Mouse (Mus musculus) 416B (cell line): ENCODE measurements at regions not wholly inside any gene's neighbourhood (a gene's known extent, or its start where the extent isn't known, plus 50 kb on each side); places are given as distances from the start of the nearest gene placed in this dataset.

Experiments used
- DNase-seq: peaks from one replicate; pipeline ENCODE4 v3.0.0; 2011; ENCODE audit warnings: low read depth

DNA sequence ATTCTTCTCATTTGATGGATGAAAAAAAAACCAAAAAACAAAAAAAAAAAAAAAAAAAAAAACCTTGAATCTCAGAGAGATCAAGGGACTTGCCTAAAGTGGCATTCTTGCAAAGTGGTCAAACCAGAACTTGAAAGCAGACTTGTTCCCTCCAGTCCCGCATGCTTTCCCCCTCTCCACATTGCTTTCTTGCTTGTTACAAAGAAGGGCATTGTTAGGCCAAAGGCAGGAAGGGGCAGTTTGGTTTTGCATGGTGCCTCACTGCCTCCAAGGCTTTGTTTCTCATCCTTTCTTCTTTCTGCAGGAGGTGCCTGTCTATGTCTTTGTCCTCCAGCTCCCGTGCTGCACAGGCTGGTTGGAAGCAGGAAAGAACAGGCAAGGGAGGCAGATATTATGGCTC, 356.2 kb upstream of the Tenm4 start:
- DNase-seq = no peak

DNA sequence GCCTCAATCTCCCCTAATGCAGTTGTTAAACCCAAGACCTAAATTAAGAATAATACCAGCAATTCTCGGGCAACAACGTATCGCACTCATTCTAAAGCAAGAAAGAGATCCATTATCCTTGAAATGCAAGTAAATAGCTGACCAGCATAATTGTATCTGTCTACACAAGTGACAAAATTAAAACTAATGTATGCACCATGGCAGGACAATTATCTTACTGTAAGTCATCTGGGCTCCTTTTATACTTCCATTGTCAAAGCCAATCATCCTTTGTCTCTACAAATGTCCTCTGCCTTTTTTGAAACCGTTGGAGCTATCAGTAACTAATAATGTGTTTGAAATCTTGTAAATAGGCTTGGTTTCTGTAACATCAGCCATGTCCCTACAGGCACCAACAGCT, 347.5 kb upstream of the Tenm4 start:
- no peak for DNase-seq

DNA sequence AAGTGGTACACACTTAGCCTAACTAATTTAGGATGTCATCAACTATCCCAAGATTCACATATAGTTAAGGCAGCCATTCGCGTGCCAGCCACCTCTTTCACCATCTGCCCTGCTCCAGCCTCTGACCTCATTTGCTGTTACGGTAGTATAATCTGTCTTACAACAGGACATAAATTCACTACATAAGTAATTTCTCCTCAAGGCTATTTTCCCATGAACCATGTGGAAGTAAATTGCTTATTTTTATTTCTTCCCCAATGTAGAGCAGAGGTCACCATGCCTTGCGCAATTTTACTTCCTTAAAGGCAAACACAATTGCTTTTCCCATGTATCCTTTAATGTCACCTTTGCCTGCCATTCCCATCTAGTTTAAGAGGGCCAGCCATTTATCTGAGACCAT, 341.2 kb upstream of the Tenm4 start:
- DNase-seq = no peak

DNA sequence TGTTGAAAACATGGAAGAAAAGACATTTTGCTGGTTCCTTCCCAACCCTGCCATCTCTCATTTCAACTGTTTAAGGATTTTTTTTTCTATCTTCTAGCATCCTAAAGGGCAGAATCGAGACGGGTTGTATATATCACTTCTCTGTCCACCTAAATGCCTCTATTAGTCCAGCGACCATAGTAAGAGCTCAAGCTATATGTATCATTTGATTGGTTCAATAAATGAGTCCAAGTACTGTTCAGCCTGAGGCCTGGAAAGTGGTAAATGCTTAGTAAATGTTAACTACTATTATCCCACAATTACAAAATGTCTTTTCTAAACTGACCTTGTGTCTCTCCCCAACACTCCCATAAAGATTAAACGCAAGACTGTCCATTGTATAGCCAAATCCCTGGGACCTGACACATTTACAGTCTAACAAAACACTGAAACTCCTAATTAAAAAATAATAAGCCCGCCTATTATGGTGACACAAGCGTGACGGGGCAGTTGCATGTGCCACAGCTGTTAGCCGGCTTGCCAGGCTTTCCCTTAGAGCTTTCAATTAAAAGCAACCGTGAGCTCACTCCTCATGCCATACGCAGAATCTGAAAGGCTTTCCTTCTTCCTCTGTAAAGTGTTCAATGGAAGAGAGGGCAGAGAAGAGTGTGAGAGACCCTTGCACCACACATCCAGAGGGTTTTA, 336.7 kb upstream of the Tenm4 start:
- DNase-seq = no peak

DNA sequence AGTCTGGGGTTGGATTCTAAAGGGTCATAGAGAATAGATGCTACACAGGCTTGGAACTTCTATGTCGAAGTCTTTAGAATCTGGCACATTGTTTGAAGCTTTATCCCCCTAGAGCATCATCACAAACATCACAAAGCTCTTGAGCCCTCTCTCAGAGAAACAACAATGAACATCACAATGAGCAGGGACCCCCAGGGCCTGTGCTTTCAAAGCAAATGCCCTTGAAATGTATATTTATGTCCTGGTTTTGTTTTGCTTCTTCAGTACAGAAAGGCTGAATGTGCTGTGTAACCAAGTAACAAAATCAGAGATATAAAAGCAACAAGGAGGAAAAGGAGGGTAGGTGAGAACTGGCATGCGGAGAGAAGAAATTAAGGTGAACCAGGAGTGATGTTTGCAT, 330.6 kb upstream of the Tenm4 start:
- no peak for DNase-seq

DNA sequence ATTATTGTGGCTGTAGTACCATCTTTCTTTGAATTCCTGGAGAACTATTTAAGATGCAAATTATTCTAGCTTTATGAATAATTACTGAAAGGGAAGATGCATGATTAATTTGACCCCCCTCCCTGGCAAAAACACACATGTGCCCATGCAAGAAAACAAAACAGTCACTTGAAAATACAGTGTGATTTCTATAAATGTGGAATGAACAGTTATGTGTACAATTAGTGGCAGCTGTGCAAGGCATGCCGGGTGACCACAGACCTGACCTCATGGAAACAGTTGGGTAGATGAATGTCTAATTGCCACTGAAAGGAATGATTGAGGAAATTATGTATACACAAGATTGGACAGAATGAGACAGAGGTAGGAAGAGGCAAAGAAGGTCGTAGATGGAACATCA, 321.2 kb upstream of the Tenm4 start:
- DNase-seq = no peak

DNA sequence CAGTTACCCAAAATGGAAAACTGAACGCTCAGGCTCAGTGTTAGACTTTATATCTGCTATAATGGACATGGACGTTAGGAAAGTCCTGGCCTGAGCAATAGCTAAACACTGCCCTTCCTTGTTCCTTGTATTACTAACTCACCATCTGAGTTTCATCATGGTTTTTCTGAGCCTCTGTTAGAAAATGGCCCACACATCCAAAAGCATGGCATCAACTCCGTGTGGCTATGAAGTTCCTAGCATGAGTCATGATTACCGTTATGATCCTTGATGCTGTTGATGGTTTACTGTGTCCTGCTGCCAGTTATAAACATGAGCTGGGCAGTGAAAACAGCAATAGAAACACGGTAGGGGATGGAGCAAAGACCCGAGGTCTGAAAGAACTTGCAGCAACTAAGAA, 318.4 kb upstream of the Tenm4 start:
- no peak for DNase-seq

DNA sequence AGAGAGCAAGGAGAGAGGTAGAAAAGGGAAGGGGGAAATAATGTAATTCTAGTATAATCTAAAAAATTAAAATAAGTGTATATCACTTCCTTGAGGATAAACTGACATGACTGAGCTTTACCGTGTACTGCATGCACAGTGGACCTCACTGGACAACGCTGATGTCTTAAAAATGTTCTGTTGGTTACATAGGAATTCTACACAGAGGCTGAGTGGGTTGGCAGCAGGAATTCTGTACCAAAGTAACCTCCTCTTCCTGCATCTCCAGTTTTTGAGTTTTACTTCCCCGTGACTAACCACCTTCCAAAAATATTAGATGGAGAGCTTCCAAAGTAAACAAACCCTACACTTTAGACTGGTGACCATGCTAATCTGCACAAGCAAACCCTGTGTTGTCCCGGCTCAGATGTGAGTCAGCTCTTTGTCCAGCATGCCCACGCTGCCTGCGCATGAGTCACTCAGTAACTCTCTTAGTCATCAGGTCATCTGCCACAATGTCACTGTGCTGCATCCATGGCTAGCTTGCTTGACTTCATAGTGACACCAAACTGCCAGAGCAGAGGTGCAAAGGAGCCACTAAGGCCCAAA, 317.7 kb upstream of the Tenm4 start:
- peak; percentile 40 for DNase-seq

DNA sequence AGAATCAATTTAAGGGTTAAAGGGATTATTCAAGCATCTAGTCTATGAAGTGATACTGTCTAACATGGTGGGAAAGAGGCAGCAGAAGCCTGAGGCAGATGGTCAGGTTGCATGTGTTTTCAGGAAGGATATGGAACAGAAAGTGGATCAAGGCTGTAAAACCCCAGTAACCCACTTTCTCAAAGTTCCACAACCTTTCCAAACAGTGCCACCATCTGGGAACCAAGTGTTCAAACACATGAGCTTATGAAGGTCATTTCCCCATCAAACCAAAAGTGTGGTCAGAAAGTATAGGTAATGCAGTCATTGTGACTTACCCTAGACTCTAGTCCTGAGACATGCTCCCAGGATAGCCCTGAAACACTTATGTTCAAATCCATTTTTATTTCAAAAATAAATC, 312.8 kb upstream of the Tenm4 start:
- no peak for DNase-seq

DNA sequence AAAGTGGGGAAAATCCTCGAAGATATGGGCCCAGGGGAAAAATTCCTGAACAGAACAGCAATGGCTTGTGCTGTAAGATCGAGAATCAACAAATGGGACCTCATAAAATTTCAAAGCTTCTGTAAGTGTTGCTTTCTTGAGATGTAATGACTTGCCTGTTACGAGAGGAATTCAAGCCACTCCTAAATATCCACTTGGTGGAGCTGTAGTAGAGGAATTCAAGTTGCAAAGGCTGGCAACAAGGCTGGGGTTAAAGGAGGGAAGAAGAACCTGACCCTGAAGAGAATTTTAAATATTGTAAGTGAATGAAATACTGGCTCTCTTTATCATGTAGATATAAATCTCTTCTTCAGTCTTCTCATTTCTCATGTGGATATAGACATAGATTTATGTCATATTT, 306.8 kb upstream of the Tenm4 start:
- DNase-seq = no peak

DNA sequence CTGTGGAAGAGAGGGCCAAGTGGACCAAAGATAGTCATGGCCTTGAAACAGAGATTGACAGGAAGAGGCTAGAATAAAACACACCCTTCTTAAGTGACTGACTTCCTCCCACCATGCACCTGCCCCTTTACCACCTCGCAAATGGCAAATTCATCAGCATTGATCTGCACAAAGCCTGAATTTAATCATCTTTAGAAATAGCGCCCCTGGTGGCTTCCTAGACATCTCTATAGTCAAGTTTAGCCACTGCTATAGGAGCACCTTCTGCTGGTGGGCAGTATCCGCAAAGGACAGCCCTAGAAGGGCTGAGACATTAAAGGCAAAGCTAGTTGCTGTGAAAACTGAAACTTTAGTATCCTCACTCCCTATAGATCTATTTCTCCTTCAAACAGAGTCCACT, 305.8 kb upstream of the Tenm4 start:
- DNase-seq = no peak

DNA sequence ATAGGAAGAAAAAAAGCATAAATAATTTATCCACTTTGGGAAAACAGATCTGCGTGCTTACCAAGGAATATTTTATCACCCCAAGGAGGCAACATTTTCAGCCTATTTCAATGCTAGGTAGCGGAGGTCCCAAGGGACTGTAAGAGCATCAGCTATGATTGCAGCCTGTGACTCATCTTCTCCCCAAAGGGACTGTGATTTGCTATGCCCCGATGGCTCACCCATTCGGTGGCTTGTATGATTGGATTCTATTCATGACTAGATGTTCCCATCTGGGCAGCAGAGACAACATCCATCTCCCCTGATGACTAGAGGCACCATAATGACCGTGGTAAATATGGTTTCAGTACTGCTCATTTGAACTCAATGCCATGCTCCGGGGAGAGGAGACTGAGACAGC, 302.3 kb upstream of the Tenm4 start:
- DNase-seq = no peak

DNA sequence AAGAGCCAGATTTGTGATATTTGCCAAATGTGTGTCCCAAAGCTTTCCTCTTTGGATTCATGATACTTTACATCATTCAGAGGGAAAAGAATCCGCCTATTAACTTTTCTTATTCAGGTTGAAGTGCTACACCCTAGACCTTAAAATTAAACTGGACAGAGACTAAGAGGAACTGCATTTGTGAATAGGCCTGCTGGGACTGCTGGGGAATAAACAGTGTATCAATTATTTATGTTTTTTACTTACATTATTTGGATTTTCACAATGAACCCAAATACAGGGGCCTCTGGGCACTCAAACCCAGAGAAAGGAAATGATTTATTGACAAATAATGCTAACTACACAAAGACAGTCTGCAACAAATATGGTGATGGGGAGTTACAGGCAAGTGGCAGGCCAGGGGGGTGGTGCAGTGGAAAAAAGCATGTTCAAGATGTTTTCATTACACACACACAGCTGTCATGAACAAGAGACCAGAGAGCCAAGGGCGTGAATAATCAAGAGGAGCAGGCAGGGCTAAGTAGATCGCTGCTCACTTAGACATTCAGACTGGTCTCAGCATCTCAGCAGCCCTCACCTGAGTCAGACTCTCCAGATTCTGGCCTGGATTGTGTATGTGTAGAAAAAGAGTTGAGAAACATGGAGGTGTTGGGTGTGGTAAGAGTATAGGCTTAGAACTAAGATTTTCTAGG, 290.3 kb upstream of the Tenm4 start:
- DNase-seq = no peak

DNA sequence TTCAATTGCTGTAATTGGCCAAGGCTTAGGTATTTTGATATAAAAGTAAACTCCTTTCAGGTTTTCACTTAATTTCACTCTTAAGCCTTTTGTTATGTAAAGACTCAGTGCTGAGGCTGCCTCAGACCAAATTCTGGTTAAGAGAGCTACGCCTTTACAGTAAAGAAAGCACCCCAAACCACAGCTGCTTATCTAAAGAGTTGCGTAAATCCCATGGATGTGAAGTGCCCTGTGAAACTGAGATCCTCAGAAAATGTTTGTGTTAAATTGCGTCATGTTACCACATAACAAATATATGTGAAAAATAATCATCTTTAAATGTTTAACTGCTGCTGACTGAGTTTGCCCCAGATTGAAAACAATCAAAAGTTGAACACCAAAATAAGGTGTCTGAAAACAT, 269.5 kb upstream of the Tenm4 start:
- DNase-seq = no peak

DNA sequence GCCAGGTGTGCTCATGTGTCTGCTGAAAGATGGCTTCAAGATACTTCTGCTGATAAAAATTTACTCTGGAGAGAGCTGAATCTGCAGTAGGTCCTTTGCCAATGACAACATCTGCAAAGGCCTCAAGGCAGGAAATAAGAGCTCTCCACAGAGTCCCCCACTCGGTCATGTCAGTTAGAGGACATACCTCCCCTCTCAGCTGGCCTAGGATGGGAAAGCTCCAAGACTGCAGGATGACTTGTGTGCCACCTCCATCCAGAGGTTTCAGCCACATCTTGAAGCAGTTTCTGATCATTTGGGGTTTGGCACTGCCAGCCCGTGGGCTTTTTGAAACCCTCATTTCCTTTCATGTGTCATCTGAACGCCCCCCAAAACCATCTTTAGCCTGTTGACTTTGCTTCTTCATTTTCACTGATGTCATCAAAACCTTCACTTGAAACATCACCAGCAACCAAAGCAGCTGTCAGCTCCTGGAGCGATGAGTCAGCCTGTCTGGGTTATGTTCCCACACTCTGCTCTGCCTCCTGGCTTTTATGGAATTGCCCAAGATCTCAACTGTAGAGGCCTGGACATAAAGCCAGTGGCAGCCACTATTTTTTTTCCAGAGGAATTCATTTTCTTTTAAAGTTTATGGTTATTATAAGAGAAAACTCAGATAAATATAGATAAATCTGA, 256.5 kb upstream of the Tenm4 start:
- no peak for DNase-seq

DNA sequence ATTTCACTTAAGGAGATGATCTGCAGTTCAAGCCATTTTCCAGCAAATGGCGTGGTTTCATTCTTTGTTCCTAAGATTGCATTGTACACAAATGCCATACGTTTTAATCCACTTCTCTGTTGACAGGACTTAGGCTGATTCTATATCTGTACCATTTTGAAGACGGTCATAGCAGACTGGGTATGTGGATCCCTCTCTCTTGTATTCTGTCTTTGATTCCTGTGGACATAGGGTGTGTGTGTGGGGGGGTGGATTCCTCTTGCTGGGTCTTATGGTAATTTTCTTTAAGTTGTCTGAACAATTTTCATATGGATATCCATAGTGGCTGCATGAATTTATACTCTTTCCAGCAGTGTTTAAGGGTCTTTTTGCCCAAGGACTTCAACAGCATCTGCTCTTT, 251.1 kb upstream of the Tenm4 start:
- DNase-seq = no peak

DNA sequence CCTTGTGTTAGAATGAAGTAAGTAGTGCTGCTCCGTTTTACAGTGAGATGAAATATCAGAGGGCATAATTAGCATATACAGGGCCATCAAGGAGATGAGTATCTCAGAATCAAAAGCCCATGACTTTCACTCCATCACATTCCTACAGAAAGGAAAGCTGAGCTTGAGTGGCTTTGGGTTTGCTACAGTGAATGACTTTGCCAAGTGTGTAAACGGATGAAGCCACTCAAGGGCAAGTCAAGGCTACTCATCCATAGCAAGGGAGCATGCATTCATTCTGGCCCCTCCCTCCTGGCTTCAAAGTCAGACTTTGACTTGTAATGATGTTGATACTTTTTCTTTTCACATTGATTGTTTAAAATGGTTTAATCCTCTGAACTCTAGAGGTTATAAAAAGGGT, 246.2 kb upstream of the Tenm4 start:
- DNase-seq = no peak

DNA sequence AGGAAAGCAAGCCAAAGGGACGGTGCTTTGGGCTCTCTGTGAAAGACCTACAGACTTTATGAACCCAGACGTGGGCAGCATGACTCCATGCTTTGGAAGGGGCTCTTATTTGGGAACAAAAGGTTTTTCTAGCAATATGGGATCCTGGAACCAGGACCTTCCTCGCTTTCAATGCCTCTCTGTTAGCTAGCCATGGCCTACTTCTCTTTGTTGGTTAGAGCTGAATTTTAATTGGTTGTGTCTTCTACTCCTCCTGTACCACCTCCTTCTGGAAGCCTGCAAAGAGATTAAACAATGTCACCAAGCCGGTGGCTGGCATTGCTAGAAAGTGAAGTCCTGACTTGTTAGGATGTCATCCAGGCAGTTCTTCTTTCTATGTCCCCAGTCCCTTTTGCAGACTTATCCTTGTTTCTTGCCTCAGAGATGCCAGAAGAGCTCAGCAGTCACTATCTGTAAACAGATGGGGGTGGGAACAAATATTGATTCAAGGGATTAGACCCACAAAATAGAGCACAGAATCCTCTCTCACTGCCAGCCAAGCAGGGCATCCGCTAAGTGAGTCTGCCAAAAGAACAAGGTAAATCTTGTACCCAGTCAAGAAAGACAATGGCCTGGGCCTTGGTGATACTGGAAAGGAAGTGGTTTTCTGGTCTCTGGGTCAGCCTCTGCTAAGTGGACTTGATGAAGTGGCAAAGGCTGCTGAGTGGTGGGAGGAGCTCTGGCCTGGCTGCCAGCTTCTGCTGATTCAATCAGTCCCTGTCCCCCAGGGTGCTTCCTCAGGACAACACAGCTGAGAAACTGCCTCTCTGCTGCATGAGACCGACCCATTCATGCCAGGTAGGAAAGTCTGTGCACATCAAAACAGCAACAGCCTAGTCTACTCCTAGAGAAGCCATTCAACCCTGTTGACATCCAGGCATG, 244.7 kb upstream of the Tenm4 start:
- DNase-seq = no peak

DNA sequence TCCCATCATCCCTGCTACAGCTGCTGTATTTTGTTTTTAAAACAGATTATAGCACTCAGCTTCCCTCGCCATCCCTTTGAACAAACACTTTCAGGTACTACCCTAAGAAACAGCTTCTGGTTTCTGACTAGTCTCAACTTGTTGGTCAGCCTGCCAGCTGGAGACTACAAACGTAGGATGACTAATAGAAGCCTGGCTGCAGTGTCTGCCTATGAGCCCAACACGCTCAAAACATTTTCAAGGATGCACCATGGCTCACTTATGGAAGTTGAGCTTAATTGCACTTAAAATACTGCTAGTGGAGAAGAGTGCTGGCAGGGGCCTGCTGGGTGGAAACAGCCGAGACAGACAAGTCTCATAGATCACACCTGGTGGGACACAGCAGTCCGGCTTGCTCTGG, 234.4 kb upstream of the Tenm4 start:
- DNase-seq = no peak

DNA sequence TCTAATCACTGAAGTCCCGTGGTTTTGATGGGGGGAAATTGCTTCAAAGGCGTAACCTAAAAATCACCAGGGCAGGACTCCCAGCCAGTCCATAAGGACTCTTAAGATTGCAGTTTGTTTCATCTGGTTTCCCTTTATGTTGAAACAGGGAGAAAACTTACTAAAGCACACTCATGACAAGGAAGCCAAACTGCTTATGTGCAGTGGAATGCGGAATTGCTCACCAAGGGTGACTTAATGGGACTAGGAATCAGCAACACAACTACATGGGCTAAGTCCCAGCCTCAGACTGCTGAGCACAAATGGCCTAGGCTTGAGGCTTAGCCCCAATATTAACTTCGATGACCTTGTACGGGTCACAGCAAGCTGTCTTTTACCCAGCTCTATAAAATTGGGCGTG, 227.6 kb upstream of the Tenm4 start:
- DNase-seq = no peak

DNA sequence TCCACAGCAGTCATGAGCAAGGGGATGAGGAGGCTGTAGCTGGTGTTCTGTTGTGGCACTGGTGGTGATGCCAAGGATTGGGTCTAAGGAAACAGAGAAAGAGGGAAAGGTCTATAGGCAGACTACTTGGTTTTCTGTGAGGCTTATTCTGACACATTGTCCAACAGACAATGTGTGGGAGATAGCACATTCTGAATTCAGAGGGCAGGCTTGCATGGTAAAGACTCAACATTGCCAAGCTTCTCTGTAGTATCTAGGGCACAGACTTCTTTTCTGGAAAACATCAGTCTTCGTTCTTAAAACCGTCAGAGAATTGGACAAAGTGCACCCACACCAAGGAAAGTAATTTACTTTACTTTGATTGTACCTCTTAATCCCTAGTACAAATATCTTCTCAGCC, 218.7 kb upstream of the Tenm4 start:
- no peak for DNase-seq

DNA sequence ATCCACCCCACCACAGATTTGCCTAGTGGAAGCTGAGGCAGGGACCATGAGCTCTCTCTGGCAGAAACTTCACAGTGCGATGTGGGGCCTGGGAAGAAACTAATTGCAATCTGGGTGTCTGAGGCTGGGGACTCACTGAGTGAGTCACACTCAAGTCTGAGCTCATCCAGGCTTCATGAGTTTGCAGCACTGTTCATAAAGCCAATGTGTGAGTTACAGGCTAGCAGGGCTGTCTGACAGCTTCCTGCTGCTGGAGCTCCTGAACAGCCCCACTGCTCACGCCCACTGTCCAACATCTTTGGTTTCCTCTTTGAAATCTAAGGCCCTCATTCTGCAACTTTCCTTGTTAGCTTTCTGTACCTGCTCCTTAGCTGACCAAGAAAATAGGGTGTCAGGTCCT, 216.5 kb upstream of the Tenm4 start:
- DNase-seq = no peak
